Mouse (Mus musculus) adrenal gland, adult (tissue): ENCODE data around the gene Elmod3.

Experiments used
- DNase-seq, 2 experiments: peaks; one replicate each; pipeline ENCODE4 v3.0.0; 2022 to 2023; ENCODE audit warnings: low spot score in 1 of 2; ENCODE audit not compliant: inconsistent age in 2 of 2

Elmod3 gene

GRCm38 (mm10) chr6:72615561-72616375 lies 17.6 kb upstream of the Elmod3 start:
- peak in 1 of 2 experiments; percentile 68 for DNase-seq

- DNase-seq = peak in 1 of 2 experiments; percentile 65
Measured at GRCm38 (mm10) chr6:72615151-72615550, 16.9 kb upstream of the Elmod3 start.

- peak in 1 of 2 experiments; percentile 83 for DNase-seq
Measured at GRCm38 (mm10) chr6:72610261-72610660, 12.0 kb upstream of the Elmod3 start.

DNA sequence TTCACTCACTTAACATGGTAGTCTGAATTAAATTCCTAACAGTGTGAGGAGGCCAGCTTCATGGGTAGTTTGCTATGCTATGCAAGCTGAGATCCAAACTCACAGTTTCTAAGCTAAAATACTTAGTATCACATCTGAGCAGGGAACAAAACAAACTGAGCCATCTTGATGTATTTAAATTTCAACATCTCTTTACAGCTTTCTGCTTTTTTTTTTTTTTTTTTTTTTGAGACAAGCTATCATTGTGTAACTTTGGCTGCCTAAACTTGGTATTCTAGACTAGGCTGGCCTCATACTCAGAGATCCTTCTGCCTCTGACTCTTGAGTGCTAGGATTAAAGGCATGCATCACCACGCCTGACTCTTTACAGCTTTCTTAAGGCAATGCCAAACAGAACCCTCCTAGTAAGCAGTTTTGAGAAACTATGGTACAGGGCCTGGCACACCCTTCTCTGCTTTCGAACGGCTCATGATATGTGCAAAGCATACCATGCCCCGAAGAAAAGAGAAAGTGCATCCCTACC lies 10.5 kb upstream of the Elmod3 start:
- DNase-seq = no peak

DNA sequence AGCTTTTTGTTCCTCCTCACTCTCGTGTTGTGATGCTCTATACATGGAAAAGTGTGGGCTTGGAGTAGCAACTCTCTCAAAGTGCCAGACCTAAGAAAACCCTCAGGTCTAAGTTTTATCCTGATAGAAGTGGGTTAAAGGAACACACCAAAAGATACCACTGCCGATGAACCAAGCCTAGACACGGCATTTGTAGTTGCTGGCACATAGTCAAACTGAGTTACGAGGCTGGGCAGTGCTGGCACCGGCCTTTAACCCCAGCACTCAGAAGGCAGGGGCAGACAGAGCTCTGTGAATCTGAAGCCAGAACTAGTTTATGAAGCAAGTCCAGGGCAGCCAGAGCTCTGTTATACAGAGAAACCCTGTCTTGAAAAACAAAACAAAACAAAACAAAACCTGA lies 9.5 kb upstream of the Elmod3 start:
- peak in 1 of 2 experiments; percentile 58 for DNase-seq

DNA sequence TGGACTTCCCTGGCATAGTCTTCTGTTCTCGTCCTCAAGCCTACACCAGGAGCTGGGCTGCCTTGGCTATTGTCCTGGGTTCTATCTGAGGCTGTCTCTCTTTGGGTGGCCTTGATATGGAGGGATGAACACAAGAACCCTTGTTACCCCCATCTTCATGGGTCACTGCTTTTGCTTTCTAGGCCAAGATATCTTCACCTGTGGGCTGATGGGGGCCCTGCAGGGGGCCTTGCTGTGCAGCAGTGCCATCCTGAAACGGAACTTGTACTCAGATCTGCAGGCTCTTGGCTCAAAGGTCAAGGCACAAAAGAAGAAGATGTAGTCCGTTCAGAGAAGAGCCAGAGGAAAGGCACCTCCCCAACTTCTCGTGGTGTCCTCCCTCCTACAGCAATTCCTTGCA lies 8.8 kb upstream of the Elmod3 start:
- DNase-seq = peak in 1 of 2 experiments; percentile 28

- DNase-seq = peak; percentile 59 to 64
Measured at GRCm38 (mm10) chr6:72604066-72604465, 5.9 kb upstream of the Elmod3 start.

GRCm38 (mm10) chr6:72601732-72602131 lies 3.5 kb upstream of the Elmod3 start:
- DNase-seq = peak; percentile 85 to 96

GRCm38 (mm10) chr6:72600771-72601170 lies 2.6 kb upstream of the Elmod3 start:
- peak; percentile 51 to 69 for DNase-seq

GRCm38 (mm10) chr6:72600216-72600615 lies 2.0 kb upstream of the Elmod3 start:
- DNase-seq = peak in 1 of 2 experiments; percentile 76

DNA sequence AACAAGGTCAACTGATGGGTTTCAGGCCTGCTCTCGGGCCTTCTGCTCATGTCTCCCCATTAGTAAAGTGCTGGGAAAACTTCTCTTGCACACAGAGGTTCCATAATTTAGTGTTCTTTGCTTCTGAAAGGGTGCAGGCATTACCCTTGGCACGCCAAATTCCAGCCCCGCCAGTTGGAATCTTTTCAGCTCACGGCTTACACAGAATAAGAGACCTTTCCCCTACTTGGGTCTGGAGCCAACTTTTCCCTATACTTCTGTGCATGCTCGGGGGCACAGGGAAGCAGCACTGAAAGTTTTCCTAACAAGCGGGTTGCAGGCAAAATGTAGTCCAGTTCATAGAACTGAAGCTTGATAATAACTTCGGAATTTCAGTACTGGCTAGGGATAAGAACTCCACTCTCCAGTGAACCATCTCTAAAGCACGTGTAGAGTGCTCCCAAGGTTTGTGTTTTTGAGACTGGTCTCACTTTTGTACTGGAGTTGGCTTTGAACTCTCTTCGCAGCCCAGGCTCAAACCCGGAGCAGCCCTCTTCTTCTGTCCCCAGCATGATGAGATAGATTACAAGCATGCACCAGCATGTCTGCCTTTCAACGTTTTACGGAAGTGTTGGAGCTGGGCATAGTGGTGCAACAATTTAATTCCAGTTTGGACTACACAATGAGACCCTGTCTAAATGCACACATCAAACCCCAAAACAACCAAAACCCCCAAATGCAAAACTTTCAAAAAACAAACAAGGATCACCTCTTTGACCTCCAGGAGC lies 761 bp upstream of the Elmod3 start:
- no peak for DNase-seq

DNA sequence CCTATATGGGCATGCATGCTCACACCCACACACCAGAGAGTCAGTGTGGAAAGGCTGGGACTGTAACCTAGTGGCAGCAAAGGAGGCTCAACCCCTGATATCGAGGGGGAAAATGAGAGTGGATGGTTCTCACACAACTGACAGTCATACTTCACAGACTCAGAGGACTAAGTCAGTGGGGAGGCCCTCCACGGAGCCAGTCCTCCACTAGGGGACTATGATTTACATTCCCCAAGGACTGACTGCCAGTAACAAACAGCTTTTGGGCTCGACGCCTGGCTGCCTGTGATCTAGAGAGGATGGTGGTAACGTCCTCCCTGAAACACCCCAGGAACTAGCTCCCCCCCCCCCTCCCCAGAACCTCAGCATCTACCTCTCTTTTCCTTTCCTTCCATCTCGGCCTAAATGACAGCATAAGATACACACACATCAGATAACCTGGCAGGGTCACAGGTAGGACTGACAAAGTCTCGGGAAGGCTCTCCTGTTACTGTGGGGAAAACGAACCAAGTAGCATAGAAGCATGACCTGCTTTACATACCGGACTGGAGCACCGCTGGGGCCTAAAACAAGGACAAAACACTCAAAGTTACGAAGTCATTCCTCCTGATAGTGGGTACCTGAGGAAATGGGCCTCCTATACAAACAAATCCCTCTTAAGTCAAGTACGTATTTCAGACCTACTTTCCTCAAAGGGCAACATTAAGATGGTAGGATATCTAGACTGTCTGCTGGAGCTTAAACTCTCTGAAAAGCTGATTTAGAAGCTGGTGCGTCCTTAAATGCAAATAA lies 934 bp downstream of the Elmod3 start:
- peak in 1 of 2 experiments; percentile 69 for DNase-seq

- DNase-seq = no peak
Measured at GRCm38 (mm10) chr6:72593914-72594313, 4.3 kb downstream of the Elmod3 start.

- DNase-seq = no peak
Measured at GRCm38 (mm10) chr6:72593011-72593803, 5.0 kb downstream of the Elmod3 start.

GRCm38 (mm10) chr6:72590111-72590510 lies 8.1 kb downstream of the Elmod3 start:
- DNase-seq = no peak

DNA sequence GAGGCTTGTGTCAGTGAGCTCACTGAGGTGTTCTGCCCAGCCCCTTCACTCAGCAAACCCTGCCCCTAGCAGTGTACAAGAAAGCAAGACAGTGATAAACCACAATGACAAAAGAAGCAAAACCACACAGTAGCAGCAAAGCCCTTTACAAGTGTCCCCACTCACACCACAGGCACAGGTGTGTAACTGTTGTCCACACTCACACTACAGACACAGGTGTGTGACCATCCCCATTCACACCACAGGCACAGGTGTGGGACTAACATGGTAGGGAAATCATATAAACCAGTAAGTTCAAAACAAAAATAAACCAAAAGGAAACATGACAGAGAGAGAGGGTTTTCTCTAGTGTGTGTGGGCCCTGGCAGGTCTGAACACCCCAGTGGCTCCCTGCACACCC lies 9.9 kb downstream of the Elmod3 start:
- no peak for DNase-seq

GRCm38 (mm10) chr6:72586701-72587100 lies 11.5 kb downstream of the Elmod3 start:
- peak; percentile 43 to 71 for DNase-seq

GRCm38 (mm10) chr6:72584154-72584553 lies 14.1 kb downstream of the Elmod3 start:
- DNase-seq = peak; percentile 53 to 78

GRCm38 (mm10) chr6:72583211-72583839 lies 14.9 kb downstream of the Elmod3 start:
- peak in 1 of 2 experiments; percentile 62 for DNase-seq
